Mouse (Mus musculus) brain, adult 10 weeks (tissue): Measurements from ENCODE around the gene Bmp8a. TPM values are rescaled to one million over a fixed set of nuclear protein-coding genes. Genes with fewer than 3 reads are reported as not detected.

Experiments
- polyA plus RNA-seq: library from polyadenylated mRNA; stranded (reverse); fragments of 350-450 nt; fragmentation: Illumina TruSeq; extraction: RNeasy Lipid Tissue Mini Kit (QIAGEN cat#74804); gene quantifications from one replicate; pipeline ENCODE4 v1.2.3, GENCODE M21; 2015; ENCODE audit warnings: low read depth, low replicate concordance

Bmp8a gene
- not detected for polyA plus RNA-seq

DNA sequence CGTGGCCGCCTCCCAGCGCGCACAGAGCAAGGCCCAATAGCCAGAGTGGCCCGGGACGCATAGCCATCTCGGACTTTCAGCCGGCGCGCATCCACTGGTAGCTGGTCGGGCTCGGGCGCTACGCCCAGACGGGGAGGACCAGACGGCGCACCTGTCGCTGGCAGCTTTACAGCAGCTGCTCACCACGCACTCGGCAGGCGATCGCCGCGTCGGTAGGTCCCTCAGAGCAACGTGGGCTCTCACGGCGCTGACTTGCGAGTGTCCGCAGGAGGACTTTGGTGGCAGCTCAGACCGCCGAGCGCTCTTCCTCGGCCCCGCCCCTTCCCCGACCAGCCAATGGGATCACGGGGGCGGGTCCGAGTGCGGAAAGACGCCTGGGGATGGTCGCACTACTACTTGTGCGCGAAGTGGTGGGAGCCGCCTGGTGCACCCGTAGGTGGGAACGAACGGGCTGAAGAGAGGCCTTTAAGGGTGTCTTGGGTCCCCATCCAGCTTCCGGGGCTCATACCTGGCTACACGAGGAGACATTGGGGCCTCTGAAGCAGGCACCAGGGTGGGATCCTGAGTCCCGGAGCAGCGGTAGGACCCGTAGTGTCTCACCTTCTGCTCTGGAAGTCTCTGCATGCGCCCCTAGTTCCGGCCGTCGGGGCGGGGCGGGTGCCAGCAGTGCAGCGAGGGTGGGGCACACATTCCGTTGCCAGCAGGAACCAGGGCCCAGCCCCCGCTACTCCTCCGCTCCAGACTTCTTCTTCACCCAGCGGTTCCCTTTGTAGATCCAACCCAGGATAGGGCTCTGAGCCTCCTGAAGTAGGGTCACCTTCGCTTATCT, at the start of gene Bmp8a:
TSS of gene Bmp8a (minus strand) at position 611 of the 829 bp plus-strand sequence.

DNA sequence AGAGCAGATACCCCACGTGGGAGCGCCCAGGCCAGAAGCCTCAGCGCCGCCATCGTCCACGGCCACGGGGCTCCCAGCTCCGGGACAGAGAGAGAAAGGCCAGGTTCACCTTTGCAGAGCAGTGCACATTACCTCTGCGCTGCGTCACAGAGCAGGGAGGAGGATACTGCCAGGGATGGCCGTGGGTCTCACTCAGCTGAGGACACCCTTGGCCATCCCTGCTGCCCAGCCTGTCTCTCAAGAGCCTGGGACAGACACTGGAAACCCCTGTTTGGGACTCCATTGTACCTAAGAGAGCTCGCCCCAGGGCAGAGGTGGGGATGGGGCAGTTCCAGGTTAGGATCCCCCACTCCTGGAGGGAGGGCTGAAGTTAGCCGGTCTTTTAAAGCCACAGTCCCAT, 19.5 kb downstream of the Bmp8a start, which contains the start of gene Oxct2a:
TSS of gene Oxct2a (minus strand) at position 101 of the 400 bp plus-strand sequence.

Other genes starting within 250 kb of the Bmp8a start
- gene Bmp8b, start 238.1 kb downstream of the Bmp8a start, polyA plus RNA-seq: 0.27 TPM
- gene Oxct2b, start 227.0 kb downstream of the Bmp8a start, polyA plus RNA-seq: 0.34 TPM
- gene Ppie, start 203.3 kb downstream of the Bmp8a start, polyA plus RNA-seq: 26.6 TPM
- 396 TPM for gene Hpcal4, start 160.0 kb downstream of the Bmp8a start, polyA plus RNA-seq
- gene Nt5c1a, start 141.7 kb downstream of the Bmp8a start, polyA plus RNA-seq: 6.1 TPM
- 3.0 TPM for gene Heyl, start 109.7 kb downstream of the Bmp8a start, polyA plus RNA-seq
- gene Pabpc4, start 80.9 kb downstream of the Bmp8a start, polyA plus RNA-seq: 27.5 TPM
- gene Oxct2a, start 19.6 kb downstream of the Bmp8a start, polyA plus RNA-seq: not detected